Mouse (Mus musculus): ENCODE data around the gene Capn5. TPM values are rescaled to one million over a fixed set of nuclear protein-coding genes. Genes with fewer than 3 reads are reported as not detected.

Gene Capn5
- polyA plus RNA-seq, 1 experiment from 2014 or later = 7.4 TPM

- H3K36me3 ChIP-seq (ENCODE audit: control insufficient read depth, insufficient read depth) = no peaks in the 10 kb centered on the region
- 9% methylated on average over 26 of the region's 26 CpGs for WGBS
- ATAC-seq (replicated peaks; ENCODE audit: extremely low read depth, insufficient read depth, low FRiP score) = peak; percentile 28
These were observed 74.8 kb downstream of the Capn5 start for GRCm38 (mm10) chr7:98103002-98103941.

GRCm38 (mm10) chr7:98102488-98102887, 75.6 kb downstream of the Capn5 start:
- Histone ChIP-seq H3K9ac (ENCODE audit: low read length) (peak overlapping the region; percentile 72), H3K4me1 (ENCODE audit: control insufficient read depth, insufficient read depth, low read length) (peaks cover 16% of the 10 kb centered on the region), H3K4me2 (ENCODE audit: low read depth, low read length) (peak overlapping the region; percentile 65; the same call in 1 of the 2 replicates), H3K27me3 (ENCODE audit: control insufficient read depth, insufficient read depth, low read length) (no peaks in the 10 kb centered on the region; the same call in 1 of the 2 replicates), H3K36me3 (ENCODE audit: control insufficient read depth, insufficient read depth) (peaks cover 2% of the 10 kb centered on the region), H3K4me3 (ENCODE audit: low read length) (no peak overlapping the region), H3K27ac (ENCODE audit: low read length) (peak overlapping the region; percentile 68; the same call in 1 of the 2 replicates), H3K9me3 (replicated peaks; ENCODE audit: control insufficient read depth, low read length) (peaks cover 3% of the 10 kb centered on the region)
- no peak for ATAC-seq (replicated peaks; ENCODE audit: extremely low read depth, insufficient read depth, low FRiP score)
- 92% methylated on average over 11 of the region's 11 CpGs for WGBS

More at GRCm38 (mm10) chr7:98103002-98103941, 74.8 kb downstream of the Capn5 start:
- peak overlapping the region; percentile 72 for H3K9ac ChIP-seq (ENCODE audit: low read length)
- no peaks in the 10 kb centered on the region for H3K9me3 ChIP-seq (replicated peaks; ENCODE audit: control insufficient read depth, low read length)
- H3K4me3 ChIP-seq (ENCODE audit: low read length) = peak overlapping the region; percentile 42
- peak overlapping the region; percentile 65 for H3K4me2 ChIP-seq (ENCODE audit: low read depth, low read length)
- no peaks in the 10 kb centered on the region; the same call in 1 of the 2 replicates for H3K27me3 ChIP-seq (ENCODE audit: control insufficient read depth, insufficient read depth, low read length)
- peak overlapping the region; percentile 68 for H3K27ac ChIP-seq (ENCODE audit: low read length)
- peaks cover 16% of the 10 kb centered on the region for H3K4me1 ChIP-seq (ENCODE audit: control insufficient read depth, insufficient read depth, low read length)

- no peak for ATAC-seq (replicated peaks; ENCODE audit: extremely low read depth, insufficient read depth, low FRiP score)
- no peaks in the 10 kb centered on the region; the same call in 1 of the 2 replicates for H3K27me3 ChIP-seq (ENCODE audit: control insufficient read depth, insufficient read depth, low read length)
- H3K9ac ChIP-seq (ENCODE audit: low read length) = no peak overlapping the region
- 93% methylated on average over 8 of the region's 8 CpGs for whole genome bisulfite sequencing
- H3K27ac ChIP-seq (ENCODE audit: low read length) = no peak overlapping the region
- peaks cover 9% of the 10 kb centered on the region for H3K9me3 ChIP-seq (replicated peaks; ENCODE audit: control insufficient read depth, low read length)
- peaks cover 10% of the 10 kb centered on the region for H3K36me3 ChIP-seq (ENCODE audit: control insufficient read depth, insufficient read depth)
- no peak overlapping the region for H3K4me3 ChIP-seq (ENCODE audit: low read length)
- peaks cover under 1% of the 10 kb centered on the region; the same call in 1 of the 2 replicates for H3K4me1 ChIP-seq (ENCODE audit: control insufficient read depth, insufficient read depth, low read length)
- no peak overlapping the region for H3K4me2 ChIP-seq (ENCODE audit: low read depth, low read length)
These were observed 80.5 kb downstream of the Capn5 start for GRCm38 (mm10) chr7:98097557-98097956.

- no peak overlapping the region for H3K4me2 ChIP-seq (ENCODE audit: low read depth, low read length)
- no peak overlapping the region for H3K27ac ChIP-seq (ENCODE audit: low read length)
- WGBS = 94% methylated on average over 4 of the region's 4 CpGs
- peaks cover 10% of the 10 kb centered on the region for H3K36me3 ChIP-seq (ENCODE audit: control insufficient read depth, insufficient read depth)
- H3K9me3 ChIP-seq (replicated peaks; ENCODE audit: control insufficient read depth, low read length) = peaks cover 9% of the 10 kb centered on the region
- H3K4me1 ChIP-seq (ENCODE audit: control insufficient read depth, insufficient read depth, low read length) = no peaks in the 10 kb centered on the region
- no peaks in the 10 kb centered on the region; the same call in 1 of the 2 replicates for H3K27me3 ChIP-seq (ENCODE audit: control insufficient read depth, insufficient read depth, low read length)
- H3K9ac ChIP-seq (ENCODE audit: low read length) = no peak overlapping the region
- no peak for ATAC-seq (replicated peaks; ENCODE audit: extremely low read depth, insufficient read depth, low FRiP score)
- H3K4me3 ChIP-seq (ENCODE audit: low read length) = no peak overlapping the region
These were observed 82.2 kb downstream of the Capn5 start for GRCm38 (mm10) chr7:98095852-98096251.

GRCm38 (mm10) chr7:98086346-98086745, 91.7 kb downstream of the Capn5 start:
- Histone ChIP-seq H3K36me3 (ENCODE audit: control insufficient read depth, insufficient read depth) (no peaks in the 10 kb centered on the region), H3K4me2 (ENCODE audit: low read depth, low read length) (no peak overlapping the region), H3K9ac (ENCODE audit: low read length) (no peak overlapping the region), H3K4me3 (ENCODE audit: low read length) (no peak overlapping the region), H3K27me3 (ENCODE audit: control insufficient read depth, insufficient read depth, low read length) (no peaks in the 10 kb centered on the region), H3K27ac (ENCODE audit: low read length) (no peak overlapping the region), H3K9me3 (replicated peaks; ENCODE audit: control insufficient read depth, low read length) (no peaks in the 10 kb centered on the region), H3K4me1 (ENCODE audit: control insufficient read depth, insufficient read depth, low read length) (peaks cover 16% of the 10 kb centered on the region)
- no peak for ATAC-seq (replicated peaks; ENCODE audit: extremely low read depth, insufficient read depth, low FRiP score)
- WGBS = 40% methylated on average over 2 of the region's 2 CpGs

- no peak for ATAC-seq (replicated peaks; ENCODE audit: extremely low read depth, insufficient read depth, low FRiP score)
- Histone ChIP-seq H3K4me1 (ENCODE audit: control insufficient read depth, insufficient read depth, low read length) (peaks cover 16% of the 10 kb centered on the region), H3K9me3 (replicated peaks; ENCODE audit: control insufficient read depth, low read length) (no peaks in the 10 kb centered on the region), H3K27me3 (ENCODE audit: control insufficient read depth, insufficient read depth, low read length) (no peaks in the 10 kb centered on the region), H3K9ac (ENCODE audit: low read length) (no peak overlapping the region; the same call in 1 of the 2 replicates), H3K4me2 (ENCODE audit: low read depth, low read length) (peak overlapping the region; percentile 38), H3K27ac (ENCODE audit: low read length) (peak overlapping the region; percentile 18; the same call in 1 of the 2 replicates), H3K4me3 (ENCODE audit: low read length) (peak overlapping the region; percentile 14; the same call in 1 of the 2 replicates), H3K36me3 (ENCODE audit: control insufficient read depth, insufficient read depth) (no peaks in the 10 kb centered on the region)
- WGBS = 48% methylated on average over 7 of the region's 7 CpGs
These were observed 92.8 kb downstream of the Capn5 start for GRCm38 (mm10) chr7:98085314-98085713.

GRCm38 (mm10) chr7:98084541-98085293, 93.4 kb downstream of the Capn5 start:
- Histone ChIP-seq H3K27me3 (ENCODE audit: control insufficient read depth, insufficient read depth, low read length) (no peaks in the 10 kb centered on the region), H3K9me3 (replicated peaks; ENCODE audit: control insufficient read depth, low read length) (no peaks in the 10 kb centered on the region), H3K36me3 (ENCODE audit: control insufficient read depth, insufficient read depth) (no peaks in the 10 kb centered on the region), H3K4me3 (ENCODE audit: low read length) (peak overlapping the region; percentile 14; the same call in 1 of the 2 replicates), H3K27ac (ENCODE audit: low read length) (peak overlapping the region; percentile 59), H3K4me2 (ENCODE audit: low read depth, low read length) (peak overlapping the region; percentile 38), H3K9ac (ENCODE audit: low read length) (peak overlapping the region; percentile 18), H3K4me1 (ENCODE audit: control insufficient read depth, insufficient read depth, low read length) (peaks cover 16% of the 10 kb centered on the region)
- 25% methylated on average over 12 of the region's 12 CpGs for WGBS
- peak; percentile 43; the same call in 1 of the 2 replicates for ATAC-seq (replicated peaks; ENCODE audit: extremely low read depth, insufficient read depth, low FRiP score)

DNA sequence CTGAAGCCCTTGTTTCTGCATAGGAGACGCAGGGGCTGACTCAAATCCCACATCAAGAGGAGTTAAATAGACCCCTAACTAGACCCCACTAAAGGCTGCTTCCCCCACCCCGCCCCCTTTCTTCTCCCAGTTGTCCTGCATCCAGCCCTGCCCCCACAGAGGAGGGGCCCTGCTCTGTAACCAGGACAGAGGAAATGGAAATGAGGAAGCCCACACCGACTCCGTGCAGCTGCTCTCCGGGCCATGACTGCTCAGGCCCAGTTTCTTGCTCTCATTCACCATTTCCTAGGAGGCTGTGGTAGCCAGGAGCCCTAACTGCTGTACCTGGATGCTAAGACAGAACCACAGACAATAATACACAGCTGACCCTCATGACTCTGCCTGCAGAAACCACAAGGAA, 95.7 kb downstream of the Capn5 start:
- Histone ChIP-seq H3K27ac (ENCODE audit: low read length) (no peak overlapping the region), H3K27me3 (ENCODE audit: control insufficient read depth, insufficient read depth, low read length) (no peaks in the 10 kb centered on the region), H3K4me1 (ENCODE audit: control insufficient read depth, insufficient read depth, low read length) (peaks cover 16% of the 10 kb centered on the region), H3K4me2 (ENCODE audit: low read depth, low read length) (no peak overlapping the region), H3K4me3 (ENCODE audit: low read length) (no peak overlapping the region), H3K9me3 (replicated peaks; ENCODE audit: control insufficient read depth, low read length) (no peaks in the 10 kb centered on the region), H3K9ac (ENCODE audit: low read length) (no peak overlapping the region), H3K36me3 (ENCODE audit: control insufficient read depth, insufficient read depth) (no peaks in the 10 kb centered on the region)
- 36% methylated on average over 5 of the region's 5 CpGs for WGBS
- ATAC-seq (replicated peaks; ENCODE audit: extremely low read depth, insufficient read depth, low FRiP score) = no peak
